Mouse (Mus musculus) hindbrain, embryonic 15.5 days (tissue): ENCODE results near the gene Lsm6. TPM values are rescaled to one million over a fixed set of nuclear protein-coding genes. Genes with fewer than 3 reads are reported as not detected.
"Not testable (repeated sequence)": the region's sequence is repeated elsewhere in the genome, so short reads cannot be mapped to it uniquely, and the experiment has no call there.

ENCODE experiments used
- ATAC-seq: fragments of 200-750 bp; cut with Nextera tagmentation; 2 replicates; pipeline ENCODE4 v1.8.0; 2017; ENCODE audit warnings: low read depth, moderate number of reproducible peaks, moderate TSS enrichment; ENCODE audit not compliant: low FRiP score
- H3K27ac ChIP-seq: fragments of 300-500 bp; sonication (generic); replicated peaks from 2 replicates; pipeline ENCODE4 v1.5.1; 2015; ENCODE audit warnings: mild to moderate bottlenecking, inconsistent platforms
- H3K27me3 ChIP-seq: fragments of 300-500 bp; sonication (generic); 2 replicates; pipeline ENCODE4 v1.6.1; 2015; ENCODE audit warnings: control low read depth, inconsistent platforms
- H3K36me3 ChIP-seq: fragments of 300-500 bp; sonication (generic); 2 replicates; pipeline ENCODE4 v1.6.1; 2015; ENCODE audit warnings: control low read depth, inconsistent platforms
- H3K4me1 ChIP-seq: fragments of 300-500 bp; sonication (generic); replicated peaks from 2 replicates; pipeline ENCODE4 v1.6.1; 2015; ENCODE audit warnings: control low read depth, inconsistent platforms
- H3K4me2 ChIP-seq: fragments of 300-500 bp; sonication (generic); 2 replicates; pipeline ENCODE4 v1.6.1; 2015; ENCODE audit warnings: moderate library complexity, mild to moderate bottlenecking, inconsistent platforms
- H3K4me3 ChIP-seq: fragments of 300-500 bp; sonication (generic); 2 replicates; pipeline ENCODE4 v1.5.1; 2015; ENCODE audit warnings: mild to moderate bottlenecking, inconsistent platforms
- H3K9ac ChIP-seq: fragments of 300-500 bp; sonication (generic); 2 replicates; pipeline ENCODE4 v1.6.1; 2015; ENCODE audit warnings: inconsistent platforms
- H3K9me3 ChIP-seq: fragments of 300-500 bp; sonication (generic); 2 replicates; pipeline ENCODE4 v1.6.1; 2016; ENCODE audit warnings: control low read depth, inconsistent platforms
- WGBS: fragments of 180-500 bp; shearing (Covaris S2); methylation state at CpG from one replicate; pipeline ENCODE4 v1.1.7; 2015; 5-methylcytosine and 5-hydroxymethylcytosine counted together
- polyA plus RNA-seq: library from polyadenylated mRNA; unstranded; fragments of >200 nt; fragmentation: Nextera tagmentation; extraction: Ambion mirVana; gene quantifications from 2 replicates; pipeline ENCODE4 v1.2.1, GENCODE M21; 2015

Lsm6 gene
- polyA plus RNA-seq, 1 experiment from 2014 or later: 151 TPM

DNA sequence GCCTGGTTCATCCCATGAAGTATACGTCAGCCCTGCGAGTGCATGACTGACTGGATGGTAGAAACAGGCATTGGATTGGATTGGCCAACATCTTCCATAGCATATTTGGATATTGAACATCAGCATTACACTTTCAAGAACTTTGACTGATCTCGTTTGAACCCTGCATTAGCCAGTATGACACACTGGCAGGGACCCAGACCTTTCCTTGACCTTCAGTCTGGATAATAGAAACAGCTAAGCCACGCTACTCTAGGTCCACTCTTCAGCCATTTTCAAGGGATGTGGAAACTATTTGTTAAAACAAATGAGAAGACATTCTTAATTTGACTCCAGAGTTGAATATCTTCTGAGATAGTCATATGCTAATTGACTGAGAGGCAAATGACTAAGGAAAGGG, 3.6 kb upstream of the Lsm6 start:
- Histone ChIP-seq H3K4me3 (no peak overlapping the region), H3K4me1 (peaks cover 11% of the 10 kb centered on the region), H3K9ac (no peak overlapping the region), H3K4me2 (no peak overlapping the region), H3K27me3 (no peaks in the 10 kb centered on the region), H3K9me3 (no peaks in the 10 kb centered on the region), H3K27ac (no peak overlapping the region), H3K36me3 (no peaks in the 10 kb centered on the region)
- ATAC-seq: no peak
- 89% methylated on average over 4 of the region's 4 CpGs for WGBS

DNA sequence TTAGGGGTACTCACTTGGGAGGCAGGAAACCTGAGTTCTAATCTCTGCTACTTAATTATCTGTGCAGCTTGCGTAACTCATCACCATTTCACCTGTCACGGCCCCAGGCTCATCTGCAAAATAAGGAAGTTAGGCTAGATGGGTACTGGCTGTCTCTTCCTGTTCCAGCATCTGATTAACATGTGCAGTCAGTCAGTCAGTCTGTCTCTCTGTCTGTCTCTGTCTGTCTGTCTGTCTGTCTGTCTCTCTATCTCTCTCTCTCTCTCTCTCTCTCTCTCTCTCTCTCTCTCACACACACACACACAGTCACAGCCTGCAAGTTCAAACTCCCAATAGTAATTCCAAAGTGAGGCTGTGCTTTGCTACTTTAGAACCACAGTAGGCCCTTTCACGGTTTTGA, 967 bp downstream of the Lsm6 start:
- H3K9ac ChIP-seq: peak overlapping the region; percentile 98
- H3K36me3 ChIP-seq, ATAC-seq, H3K9me3 ChIP-seq, H3K27me3 ChIP-seq: not testable (repeated sequence)
- peak overlapping the region; percentile 65 for H3K4me2 ChIP-seq
- peak overlapping the region; percentile 99 for H3K27ac ChIP-seq
- H3K4me1 ChIP-seq: peaks cover 16% of the 10 kb centered on the region
- WGBS: 40% methylated on average over 3 of the region's 3 CpGs
- peak overlapping the region; percentile 97 for H3K4me3 ChIP-seq

GRCm38 (mm10) chr8:78814743-78815142, 6.2 kb downstream of the Lsm6 start:
- no peaks in the 10 kb centered on the region for H3K27me3 ChIP-seq
- ATAC-seq: no peak
- 93% methylated on average over 2 of the region's 2 CpGs for WGBS
- H3K9me3 ChIP-seq: no peaks in the 10 kb centered on the region
- peaks cover 11% of the 10 kb centered on the region for H3K4me1 ChIP-seq
- 0 out of 2 replicates have a peak, but pooled peaks cover 7% of the 10 kb centered on the region for H3K36me3 ChIP-seq
- no peak overlapping the region for H3K9ac ChIP-seq
- no peak overlapping the region for H3K4me3 ChIP-seq
- H3K27ac ChIP-seq: no peak overlapping the region
- no peak overlapping the region for H3K4me2 ChIP-seq

DNA sequence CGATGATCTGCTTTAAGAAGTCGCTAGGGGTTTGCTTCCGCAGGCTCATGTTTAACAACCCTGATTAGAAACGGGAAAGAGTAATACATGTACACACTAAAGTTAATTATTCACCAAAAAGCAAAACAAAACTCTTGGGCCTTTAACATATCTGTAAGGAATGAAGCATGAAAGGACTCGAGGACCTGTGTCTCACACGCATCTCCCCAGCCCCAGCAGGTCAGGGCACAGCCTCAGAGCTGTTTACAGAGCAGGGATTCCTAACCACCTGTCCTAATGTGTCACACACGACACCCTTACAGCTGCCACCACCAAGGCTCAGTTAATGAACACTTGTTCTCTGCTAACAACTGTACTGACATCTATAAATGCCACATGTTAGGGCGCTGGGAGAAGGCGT, 7.9 kb downstream of the Lsm6 start:
- no peak for ATAC-seq
- peaks cover 15% of the 10 kb centered on the region; the same call in 1 of the 2 replicates for H3K36me3 ChIP-seq
- H3K4me3 ChIP-seq: no peak overlapping the region
- no peak overlapping the region for H3K4me2 ChIP-seq
- WGBS: 77% methylated on average over 9 of the region's 9 CpGs
- no peaks in the 10 kb centered on the region for H3K27me3 ChIP-seq
- no peak overlapping the region for H3K27ac ChIP-seq
- no peaks in the 10 kb centered on the region for H3K4me1 ChIP-seq
- H3K9ac ChIP-seq: no peak overlapping the region
- no peaks in the 10 kb centered on the region for H3K9me3 ChIP-seq

GRCm38 (mm10) chr8:78812446-78812845, 8.5 kb downstream of the Lsm6 start:
- 79% methylated on average over 9 of the region's 9 CpGs for WGBS
- Histone ChIP-seq H3K4me2 (no peak overlapping the region), H3K4me3 (no peak overlapping the region), H3K36me3 (peaks cover 18% of the 10 kb centered on the region), H3K9me3 (no peaks in the 10 kb centered on the region), H3K27me3 (no peaks in the 10 kb centered on the region), H3K4me1 (no peaks in the 10 kb centered on the region), H3K27ac (no peak overlapping the region), H3K9ac (no peak overlapping the region)
- no peak for ATAC-seq

- no peak for ATAC-seq
- Histone ChIP-seq H3K4me2 (no peak overlapping the region), H3K27me3 (no peaks in the 10 kb centered on the region), H3K27ac (peak overlapping the region; percentile 35; the same call in 1 of the 2 replicates), H3K36me3 (peaks cover 21% of the 10 kb centered on the region), H3K9me3 (no peaks in the 10 kb centered on the region), H3K9ac (no peak overlapping the region), H3K4me3 (no peak overlapping the region), H3K4me1 (no peaks in the 10 kb centered on the region)
- WGBS: 87% methylated on average over 7 of the region's 7 CpGs
These were observed 9.2 kb downstream of the Lsm6 start for GRCm38 (mm10) chr8:78811748-78812147.

DNA sequence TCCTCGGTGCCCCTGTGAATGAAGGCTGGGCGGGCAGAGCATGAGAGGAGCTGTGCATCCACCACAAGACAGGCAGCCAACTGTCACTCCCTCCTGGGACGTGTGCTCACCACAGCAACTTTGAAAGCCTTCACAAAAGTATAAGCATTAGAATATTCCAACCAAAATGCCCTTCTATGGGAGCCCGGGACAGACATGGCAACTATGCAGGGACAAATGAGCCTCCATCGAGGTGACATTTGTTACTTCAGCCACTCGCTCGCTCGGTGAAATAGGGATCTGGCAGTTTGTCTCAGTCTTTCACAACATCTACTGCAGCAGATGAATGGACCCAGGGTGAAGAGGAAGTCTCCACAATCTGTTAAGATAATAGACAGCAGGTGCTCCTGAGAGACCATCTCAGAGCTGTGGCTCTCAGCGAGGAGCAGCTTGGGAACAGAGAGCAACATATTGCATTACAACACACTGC, 10.7 kb downstream of the Lsm6 start:
- H3K4me3 ChIP-seq: no peak overlapping the region
- H3K36me3 ChIP-seq: peaks cover 21% of the 10 kb centered on the region
- H3K27me3 ChIP-seq: no peaks in the 10 kb centered on the region
- no peaks in the 10 kb centered on the region for H3K4me1 ChIP-seq
- no peak overlapping the region for H3K4me2 ChIP-seq
- no peaks in the 10 kb centered on the region for H3K9me3 ChIP-seq
- H3K27ac ChIP-seq: peak overlapping the region; percentile 56; the same call in 1 of the 2 replicates
- WGBS: 42% methylated on average over 9 of the region's 9 CpGs
- H3K9ac ChIP-seq: no peak overlapping the region
- peak; percentile 70; the same call in 1 of the 2 replicates for ATAC-seq

- Histone ChIP-seq H3K9ac (no peak overlapping the region), H3K27ac (peak overlapping the region; percentile 20; the same call in 1 of the 2 replicates), H3K27me3 (no peaks in the 10 kb centered on the region), H3K4me2 (no peak overlapping the region), H3K36me3 (peaks cover 21% of the 10 kb centered on the region), H3K4me3 (no peak overlapping the region), H3K9me3 (no peaks in the 10 kb centered on the region), H3K4me1 (no peaks in the 10 kb centered on the region)
- WGBS: 60% methylated on average over 14 of the region's 14 CpGs
- ATAC-seq: peak; percentile 28; the same call in 1 of the 2 replicates
These were observed 11.3 kb downstream of the Lsm6 start for GRCm38 (mm10) chr8:78809454-78810206.

GRCm38 (mm10) chr8:78808888-78809287, 12.1 kb downstream of the Lsm6 start:
- no peak for ATAC-seq
- H3K4me3 ChIP-seq: no peak overlapping the region
- no peaks in the 10 kb centered on the region for H3K4me1 ChIP-seq
- H3K27ac ChIP-seq: no peak overlapping the region
- H3K9me3 ChIP-seq: no peaks in the 10 kb centered on the region
- WGBS: 93% methylated on average over 2 of the region's 2 CpGs
- no peak overlapping the region for H3K4me2 ChIP-seq
- H3K9ac ChIP-seq: no peak overlapping the region
- H3K27me3 ChIP-seq: no peaks in the 10 kb centered on the region
- peaks cover 27% of the 10 kb centered on the region for H3K36me3 ChIP-seq

DNA sequence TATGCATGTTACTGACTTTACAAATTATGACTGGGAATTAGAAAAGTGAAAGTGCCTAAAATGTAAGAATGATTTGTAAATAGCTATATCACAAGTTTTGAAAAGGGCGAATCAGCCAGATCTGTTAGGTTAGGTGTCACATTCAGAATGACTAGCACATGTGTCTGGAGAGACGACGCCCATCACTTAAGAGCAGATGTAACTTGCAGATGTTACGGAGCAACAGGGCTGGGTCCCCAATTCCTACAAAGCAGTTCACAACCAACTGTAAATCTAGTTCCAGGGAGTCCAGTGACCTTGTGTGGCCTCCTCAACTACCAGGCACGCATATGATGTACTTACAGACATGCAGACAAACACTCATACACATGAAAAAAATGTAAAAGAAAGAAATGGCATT, 12.5 kb downstream of the Lsm6 start:
- ATAC-seq: no peak
- H3K4me1 ChIP-seq: no peaks in the 10 kb centered on the region
- no peaks in the 10 kb centered on the region for H3K9me3 ChIP-seq
- no peak overlapping the region for H3K9ac ChIP-seq
- WGBS: 97% methylated on average over 5 of the region's 5 CpGs
- no peaks in the 10 kb centered on the region for H3K27me3 ChIP-seq
- no peak overlapping the region for H3K27ac ChIP-seq
- H3K36me3 ChIP-seq: peaks cover 27% of the 10 kb centered on the region
- no peak overlapping the region for H3K4me2 ChIP-seq
- no peak overlapping the region for H3K4me3 ChIP-seq

GRCm38 (mm10) chr8:78807283-78807682, 13.7 kb downstream of the Lsm6 start:
- H3K36me3 ChIP-seq: peaks cover 27% of the 10 kb centered on the region

DNA sequence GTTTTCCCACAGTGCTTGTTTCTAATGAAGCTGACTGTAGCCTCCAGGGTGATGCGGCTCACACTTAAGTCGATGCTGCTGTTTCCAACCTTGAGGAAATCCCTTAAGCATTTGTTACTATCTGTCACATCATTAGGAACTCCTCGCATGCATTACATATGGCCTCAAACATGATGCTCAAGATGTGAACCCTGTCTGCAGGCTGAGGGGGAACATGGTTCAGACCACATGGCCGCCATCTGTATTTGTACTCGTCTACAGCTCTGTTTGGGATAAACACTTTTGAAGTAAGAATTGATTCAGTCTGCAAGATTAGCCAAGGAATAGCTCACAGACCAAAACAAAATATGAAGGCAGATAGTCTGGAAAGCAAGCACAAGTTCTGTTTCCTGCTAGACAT, 14.9 kb downstream of the Lsm6 start:
- Histone ChIP-seq H3K4me2 (no peak overlapping the region), H3K36me3 (peaks cover 20% of the 10 kb centered on the region), H3K9ac (no peak overlapping the region), H3K4me3 (no peak overlapping the region), H3K4me1 (no peaks in the 10 kb centered on the region), H3K9me3 (no peaks in the 10 kb centered on the region), H3K27me3 (no peaks in the 10 kb centered on the region), H3K27ac (no peak overlapping the region)
- 93% methylated on average over 5 of the region's 5 CpGs for WGBS
- ATAC-seq: no peak

More at GRCm38 (mm10) chr8:78807283-78807682, 13.7 kb downstream of the Lsm6 start:
- Histone ChIP-seq H3K9me3 (no peaks in the 10 kb centered on the region), H3K4me3 (no peak overlapping the region), H3K4me1 (no peaks in the 10 kb centered on the region), H3K27ac (no peak overlapping the region), H3K9ac (no peak overlapping the region), H3K4me2 (no peak overlapping the region), H3K27me3 (no peaks in the 10 kb centered on the region)
- 88% methylated on average over 9 of the region's 9 CpGs for WGBS
- no peak for ATAC-seq
